In genomic region chr4:35099865-35100780, GRCm38 (mm10) we compare ENCODE assay signal across 8 mouse cellular contexts. TPM values are rescaled to one million over a fixed set of nuclear protein-coding genes. Genes with fewer than 3 reads are reported as not detected.
DNase-seq lines count a peak whose midpoint lies in the region; ATAC-seq lines count a peak whose summit lies in the region.

No protein-coding gene starts in this region.

- 0 out of 2 replicates have a peak overlapping the region, but pooled peaks have one; percentile 13 for H3K27ac ChIP-seq in embryonic facial prominence, embryonic 11.5 days (replicated peaks; ENCODE audit: low read depth, low read length)
- H3K27ac ChIP-seq in intestine, embryonic 16.5 days (ENCODE audit: low read length), result peak overlapping the region; percentile 77

- intact Hi-C loops in left cerebral cortex, postnatal 14 days (cut with DNase I), result loop anchor here (5.0 kb wide), 1 partner anchor 138 kb away; no protein-coding TSS in a partner anchor

- peak overlapping the region; percentile 53 for H3K4me2 ChIP-seq in embryonic facial prominence, embryonic 11.5 days (ENCODE audit: low read depth, low read length)
- peak overlapping the region; percentile 56 for H3K4me2 ChIP-seq in intestine, embryonic 16.5 days (ENCODE audit: low read depth, low read length)

- no peak overlapping the region; the same call in none of the 2 replicates for H3K9ac ChIP-seq in embryonic facial prominence, embryonic 11.5 days (replicated peaks; ENCODE audit: low read length)
- H3K9ac ChIP-seq in intestine, embryonic 16.5 days (ENCODE audit: low read depth, low read length), result peak overlapping the region; percentile 47

- WGBS in embryonic facial prominence, embryonic 11.5 days, result 8% methylated on average over 29 of the region's 29 CpGs
- WGBS in intestine, embryonic 16.5 days, result 11% methylated on average over 29 of the region's 29 CpGs

- H3K4me1 ChIP-seq in embryonic facial prominence, embryonic 11.5 days (ENCODE audit: control insufficient read depth, insufficient read depth, low read length), result no peaks in the 10 kb centered on the region; the same call in 1 of the 2 replicates
- H3K4me1 ChIP-seq in intestine, embryonic 16.5 days (ENCODE audit: control insufficient read depth, insufficient read depth, low read length), result peaks cover 33% of the 10 kb centered on the region

- H3K9me3 ChIP-seq in embryonic facial prominence, embryonic 11.5 days (replicated peaks; ENCODE audit: control insufficient read depth, low read length), result no peaks in the 10 kb centered on the region
- H3K9me3 ChIP-seq in intestine, embryonic 16.5 days (ENCODE audit: control insufficient read depth, low read length), result no peaks in the 10 kb centered on the region

- peak overlapping the region; percentile 27 for H3K4me3 ChIP-seq in embryonic facial prominence, embryonic 11.5 days (ENCODE audit: low read depth, low read length)
- H3K4me3 ChIP-seq in intestine, embryonic 16.5 days (ENCODE audit: low read length), result peak overlapping the region; percentile 41

- DNase-seq in adrenal gland, postnatal 36 days, result peak; percentile 91 to 92
- DNase-seq in embryonic facial prominence, embryonic 11.5 days (ENCODE audit: low spot score), result peak; percentile 90
- DNase-seq in gastrocnemius, postnatal 4 days (ENCODE audit: low spot score in 2 of 2), result peak; percentile 62 to 77
- peak; percentile 74 to 76 for DNase-seq in left cerebral cortex, postnatal 14 days (ENCODE audit: low spot score in 2 of 2)
- DNase-seq in right cerebral cortex, postnatal 10 days (ENCODE audit: low spot score in 2 of 2), result peak; percentile 83 to 87
- DNase-seq in urinary bladder, postnatal 25 days (ENCODE audit: low spot score), result peak; percentile 63

- no peaks in the 10 kb centered on the region for H3K27me3 ChIP-seq in embryonic facial prominence, embryonic 11.5 days (ENCODE audit: control insufficient read depth, insufficient read depth, low read length)
- no peaks in the 10 kb centered on the region for H3K27me3 ChIP-seq in intestine, embryonic 16.5 days (replicated peaks; ENCODE audit: control insufficient read depth, insufficient read depth, low read length)

- H3K36me3 ChIP-seq in embryonic facial prominence, embryonic 11.5 days (replicated peaks; ENCODE audit: control insufficient read depth, insufficient read depth, low read depth, low read length), result no peaks in the 10 kb centered on the region
- no peaks in the 10 kb centered on the region for H3K36me3 ChIP-seq in intestine, embryonic 16.5 days (ENCODE audit: control insufficient read depth, insufficient read depth, low read length)

- peak; percentile 88 for ATAC-seq in embryonic facial prominence, embryonic 11.5 days (replicated peaks; ENCODE audit: insufficient number of reproducible peaks, low FRiP score, low TSS enrichment, low read depth)
- ATAC-seq in intestine, embryonic 16.5 days, result peak; percentile 75
- ATAC-seq in megakaryocyte progenitor cell, adult 5-6 weeks (replicated peaks; ENCODE audit: poor library complexity), result peak; percentile 93

RNA-seq across cellular contexts. Expression of gene Ifnk, which starts 51.7 kb away (rescaled TPM):
- total RNA-seq in adrenal gland, postnatal 36 days (2021), result not detected
- polyA plus RNA-seq in embryonic facial prominence, embryonic 11.5 days (2014; fragmentation: Nextera tagmentation; extraction: Ambion mirVana), result 0.36 TPM in 1 of 2 replicates, not detected in the other
- total RNA-seq in gastrocnemius, postnatal 4 days (2021), result not detected
- 0.29 and 0.45 TPM in 2 replicates for polyA plus RNA-seq in intestine, embryonic 16.5 days (2015; fragmentation: Nextera tagmentation; extraction: Ambion mirVana)
- not detected for total RNA-seq in left cerebral cortex, postnatal 14 days (2021)
- total RNA-seq in megakaryocyte progenitor cell, adult 5-6 weeks (2015), result not detected in 2 replicates
- not detected in 2 replicates for total RNA-seq in megakaryocyte progenitor cell, adult 5-6 weeks (2017)

RNA-seq across cellular contexts. Expression of gene Mob3b, which starts 57.2 kb away (rescaled TPM):
- total RNA-seq in adrenal gland, postnatal 36 days (2021), result 10 to 100 TPM; 28.9 to 31.8 TPM
- polyA plus RNA-seq in embryonic facial prominence, embryonic 11.5 days (2014; fragmentation: Nextera tagmentation; extraction: Ambion mirVana), result 11.9 and 12.3 TPM in 2 replicates
- 1 to 10 TPM; 3.1 to 4.9 TPM for total RNA-seq in gastrocnemius, postnatal 4 days (2021)
- polyA plus RNA-seq in intestine, embryonic 16.5 days (2015; fragmentation: Nextera tagmentation; extraction: Ambion mirVana), result 27.3 and 27.5 TPM in 2 replicates
- total RNA-seq in left cerebral cortex, postnatal 14 days (2021), result 1 to 10 TPM; 2.6 to 6.5 TPM
- 5.4 and 6.2 TPM in 2 replicates for total RNA-seq in megakaryocyte progenitor cell, adult 5-6 weeks (2015)
- total RNA-seq in megakaryocyte progenitor cell, adult 5-6 weeks (2017), result 2.5 and 3.2 TPM in 2 replicates

Comparison
In these comparisons a context has a peak if more than half of its experiments do, and no peak if none do; other contexts are left out.
1. Peak in every context shown above with its lines: DNase-seq, ATAC-seq, H3K4me3 ChIP-seq and H3K27ac ChIP-seq.